Mouse (Mus musculus) midbrain, embryonic 13.5 days (tissue): Measurements from ENCODE around the gene Mpped2. TPM values are rescaled to one million over a fixed set of nuclear protein-coding genes. Genes with fewer than 3 reads are reported as not detected.

ENCODE experiments used
- ATAC-seq: fragments of 200-750 bp; cut with Nextera tagmentation; 2 replicates; pipeline ENCODE4 v1.8.0; 2017; ENCODE audit warnings: mild to moderate bottlenecking, moderate TSS enrichment, moderate library complexity
- H3K27ac ChIP-seq: fragments of 300-500 bp; sonication (generic); 2 replicates; pipeline ENCODE4 v1.5.1; 2015; ENCODE audit warnings: inconsistent platforms, mild to moderate bottlenecking, moderate library complexity
- H3K27me3 ChIP-seq: fragments of 300-500 bp; sonication (generic); 2 replicates; pipeline ENCODE4 v1.6.1; 2015; ENCODE audit warnings: mild to moderate bottlenecking, inconsistent platforms
- H3K36me3 ChIP-seq: fragments of 300-500 bp; sonication (generic); 2 replicates; pipeline ENCODE4 v1.6.1; 2015; ENCODE audit warnings: mild to moderate bottlenecking, inconsistent platforms
- H3K4me1 ChIP-seq: fragments of 300-500 bp; sonication (generic); replicated peaks from 2 replicates; pipeline ENCODE4 v1.6.1; 2015; ENCODE audit warnings: inconsistent platforms
- H3K4me2 ChIP-seq: fragments of 300-500 bp; sonication (generic); replicated peaks from 2 replicates; pipeline ENCODE4 v1.6.1; 2015; ENCODE audit warnings: moderate library complexity, mild to moderate bottlenecking, inconsistent platforms
- H3K4me3 ChIP-seq: fragments of 300-500 bp; sonication (generic); replicated peaks from 2 replicates; pipeline ENCODE4 v1.5.1; 2015; ENCODE audit warnings: mild to moderate bottlenecking, inconsistent platforms
- H3K9ac ChIP-seq: fragments of 300-500 bp; sonication (generic); replicated peaks from 2 replicates; pipeline ENCODE4 v1.6.1; 2015; ENCODE audit warnings: mild to moderate bottlenecking, inconsistent platforms
- H3K9me3 ChIP-seq: fragments of 300-500 bp; sonication (generic); 2 replicates; pipeline ENCODE4 v1.6.1; 2016; ENCODE audit warnings: mild to moderate bottlenecking, inconsistent platforms
- WGBS: fragments of 180-500 bp; shearing (Covaris S2); methylation state at CpG from one replicate; pipeline ENCODE4 v1.1.7; 2015; 5-methylcytosine and 5-hydroxymethylcytosine counted together
- polyA plus RNA-seq: library from polyadenylated mRNA; unstranded; fragments of >200 nt; fragmentation: Nextera tagmentation; extraction: Ambion mirVana; gene quantifications from 2 replicates; pipeline ENCODE4 v1.2.1, GENCODE M21; 2015

The Mpped2 gene
- polyA plus RNA-seq: 126 and 157 TPM in 2 replicates

- peak; percentile 75 for ATAC-seq
- Histone ChIP-seq H3K9ac (peak within 1 kb of the TSS; percentile 96), H3K4me1 (peaks cover 46% of the 10 kb centered on the region), H3K27ac (peak within 1 kb of the TSS; percentile 100), H3K27me3 (no peaks in the 10 kb centered on the region), H3K9me3 (no peaks in the 10 kb centered on the region), H3K4me2 (peak within 1 kb of the TSS; percentile 94), H3K4me3 (peak within 1 kb of the TSS; percentile 79), H3K36me3 (no peaks in the 10 kb centered on the region)
- under 1% methylated on average over 51 of the region's 56 CpGs for WGBS
Observed at GRCm38 (mm10) chr2:106692783-106693701, at the start of gene Mpped2. Mpped2 (plus strand) TSS chr2:106693269.

GRCm38 (mm10) chr2:106644782-106645181 lies 48.3 kb upstream of the Mpped2 start:
- Histone ChIP-seq H3K9ac (no peak overlapping the region), H3K4me1 (peaks cover 15% of the 10 kb centered on the region), H3K4me2 (no peak overlapping the region), H3K4me3 (no peak overlapping the region), H3K27me3 (no peaks in the 10 kb centered on the region), H3K9me3 (no peaks in the 10 kb centered on the region), H3K27ac (no peak overlapping the region), H3K36me3 (no peaks in the 10 kb centered on the region)
- ATAC-seq: no peak
- WGBS: 94% methylated on average over 3 of the region's 3 CpGs

GRCm38 (mm10) chr2:106649686-106650570 lies 43.1 kb upstream of the Mpped2 start:
- Histone ChIP-seq H3K9ac (peak overlapping the region; percentile 64), H3K4me2 (peak overlapping the region; percentile 52), H3K27ac (peak overlapping the region; percentile 90), H3K9me3 (no peaks in the 10 kb centered on the region), H3K4me3 (peak overlapping the region; percentile 41), H3K27me3 (no peaks in the 10 kb centered on the region), H3K4me1 (peaks cover 18% of the 10 kb centered on the region), H3K36me3 (no peaks in the 10 kb centered on the region)
- ATAC-seq: peak; percentile 99
- WGBS: 4% methylated on average over 25 of the region's 25 CpGs

GRCm38 (mm10) chr2:106652151-106652550 lies 40.9 kb upstream of the Mpped2 start:
- 72% methylated on average over 8 of the region's 8 CpGs for WGBS
- Histone ChIP-seq H3K27me3 (no peaks in the 10 kb centered on the region), H3K4me2 (no peak overlapping the region), H3K36me3 (no peaks in the 10 kb centered on the region), H3K4me3 (no peak overlapping the region), H3K27ac (no peak overlapping the region), H3K9ac (no peak overlapping the region), H3K9me3 (no peaks in the 10 kb centered on the region), H3K4me1 (peaks cover 18% of the 10 kb centered on the region)
- ATAC-seq: no peak

- ATAC-seq: no peak
- 82% methylated on average over 4 of the region's 4 CpGs for WGBS
- Histone ChIP-seq H3K4me1 (peaks cover 17% of the 10 kb centered on the region), H3K9me3 (no peaks in the 10 kb centered on the region), H3K36me3 (no peaks in the 10 kb centered on the region), H3K9ac (no peak overlapping the region), H3K4me2 (no peak overlapping the region), H3K27ac (no peak overlapping the region), H3K27me3 (no peaks in the 10 kb centered on the region), H3K4me3 (no peak overlapping the region)
Observed at GRCm38 (mm10) chr2:106652741-106653140, 40.3 kb upstream of the Mpped2 start.

- 97% methylated on average over 4 of the region's 4 CpGs for WGBS
- H3K27me3 ChIP-seq: no peaks in the 10 kb centered on the region
Observed at GRCm38 (mm10) chr2:106653261-106653660, 39.8 kb upstream of the Mpped2 start.

GRCm38 (mm10) chr2:106655271-106655670 lies 37.8 kb upstream of the Mpped2 start:
- no peak overlapping the region for H3K27ac ChIP-seq
- ATAC-seq: no peak
- H3K36me3 ChIP-seq: no peaks in the 10 kb centered on the region
- no peak overlapping the region for H3K4me2 ChIP-seq
- no peaks in the 10 kb centered on the region for H3K9me3 ChIP-seq
- no peak overlapping the region for H3K4me3 ChIP-seq
- H3K27me3 ChIP-seq: no peaks in the 10 kb centered on the region
- 86% methylated on average over 4 of the region's 4 CpGs for WGBS
- H3K4me1 ChIP-seq: peaks cover 3% of the 10 kb centered on the region; the same call in 1 of the 2 replicates
- no peak overlapping the region for H3K9ac ChIP-seq

More at GRCm38 (mm10) chr2:106653261-106653660, 39.8 kb upstream of the Mpped2 start:
- Histone ChIP-seq H3K9ac (no peak overlapping the region), H3K4me2 (no peak overlapping the region), H3K36me3 (no peaks in the 10 kb centered on the region), H3K4me3 (no peak overlapping the region), H3K4me1 (peaks cover 15% of the 10 kb centered on the region), H3K9me3 (no peaks in the 10 kb centered on the region), H3K27ac (no peak overlapping the region)
- no peak for ATAC-seq

GRCm38 (mm10) chr2:106665271-106665670 lies 27.8 kb upstream of the Mpped2 start:
- ATAC-seq: no peak
- Histone ChIP-seq H3K4me1 (no peaks in the 10 kb centered on the region; the same call in 1 of the 2 replicates), H3K27me3 (no peaks in the 10 kb centered on the region), H3K4me2 (no peak overlapping the region), H3K9me3 (no peaks in the 10 kb centered on the region), H3K36me3 (no peaks in the 10 kb centered on the region), H3K9ac (no peak overlapping the region), H3K4me3 (no peak overlapping the region), H3K27ac (no peak overlapping the region)
- WGBS: 63% methylated on average over 11 of the region's 11 CpGs

GRCm38 (mm10) chr2:106674319-106674718 lies 18.8 kb upstream of the Mpped2 start:
- H3K27me3 ChIP-seq: no peaks in the 10 kb centered on the region
- no peak for ATAC-seq
- H3K9me3 ChIP-seq: no peaks in the 10 kb centered on the region
- H3K4me2 ChIP-seq: no peak overlapping the region
- H3K36me3 ChIP-seq: no peaks in the 10 kb centered on the region
- H3K9ac ChIP-seq: no peak overlapping the region
- H3K4me3 ChIP-seq: no peak overlapping the region
- WGBS: 88% methylated on average over 8 of the region's 8 CpGs
- no peak overlapping the region for H3K27ac ChIP-seq
- H3K4me1 ChIP-seq: no peaks in the 10 kb centered on the region

- 45% methylated on average over 2 of the region's 2 CpGs for WGBS
- no peak overlapping the region for H3K27ac ChIP-seq
- no peaks in the 10 kb centered on the region; the same call in 1 of the 2 replicates for H3K4me1 ChIP-seq
- H3K9me3 ChIP-seq: no peaks in the 10 kb centered on the region
- no peak overlapping the region for H3K9ac ChIP-seq
- no peak overlapping the region for H3K4me3 ChIP-seq
- H3K27me3 ChIP-seq: no peaks in the 10 kb centered on the region
- ATAC-seq: no peak
- no peaks in the 10 kb centered on the region for H3K36me3 ChIP-seq
- no peak overlapping the region for H3K4me2 ChIP-seq
Observed at GRCm38 (mm10) chr2:106677449-106677848, 15.6 kb upstream of the Mpped2 start.

GRCm38 (mm10) chr2:106679720-106680455 lies 13.2 kb upstream of the Mpped2 start:
- peaks cover 4% of the 10 kb centered on the region for H3K4me1 ChIP-seq
- no peak overlapping the region for H3K9ac ChIP-seq
- H3K9me3 ChIP-seq: no peaks in the 10 kb centered on the region
- no peak overlapping the region for H3K4me3 ChIP-seq
- WGBS: 84% methylated on average over 5 of the region's 5 CpGs
- no peaks in the 10 kb centered on the region for H3K27me3 ChIP-seq
- H3K27ac ChIP-seq: no peak overlapping the region
- no peak for ATAC-seq
- no peak overlapping the region for H3K4me2 ChIP-seq
- no peaks in the 10 kb centered on the region for H3K36me3 ChIP-seq
